Mouse (Mus musculus): ENCODE measurements at regions not wholly inside any gene's neighbourhood (a gene's known extent, or its start where the extent isn't known, plus 50 kb on each side); places are given as distances from the start of the nearest gene placed in this dataset.

GRCm38 (mm10) chr8:80263468-80263945 lies 205.7 kb upstream of the Hhip start:
- DNase-seq (ENCODE audit: extremely low spot score, low read depth, low spot score): peak; percentile 50

GRCm38 (mm10) chr8:80262911-80263310 lies 205.1 kb upstream of the Hhip start:
- DNase-seq (ENCODE audit: extremely low spot score, low read depth, low spot score): no peak

- DNase-seq (ENCODE audit: extremely low spot score, low read depth, low spot score): no peak
These were observed 195.7 kb upstream of the Hhip start for GRCm38 (mm10) chr8:80253541-80253940.

- no peak for DNase-seq (ENCODE audit: extremely low spot score, low read depth, low spot score)
These were observed 193.8 kb upstream of the Hhip start for GRCm38 (mm10) chr8:80251595-80251994.

- DNase-seq (ENCODE audit: extremely low spot score, low read depth, low spot score): no peak
These were observed 192.7 kb upstream of the Hhip start for GRCm38 (mm10) chr8:80250305-80251161.

- no peak for DNase-seq (ENCODE audit: extremely low spot score, low read depth, low spot score)
These were observed 192.0 kb upstream of the Hhip start for GRCm38 (mm10) chr8:80249762-80250161.

GRCm38 (mm10) chr8:80239879-80240278 lies 182.1 kb upstream of the Hhip start:
- no peak for DNase-seq (ENCODE audit: extremely low spot score, low read depth, low spot score)

GRCm38 (mm10) chr8:80210361-80210760 lies 152.6 kb upstream of the Hhip start:
- no peak for DNase-seq (ENCODE audit: extremely low spot score, low read depth, low spot score)

GRCm38 (mm10) chr8:80204678-80205654 lies 147.2 kb upstream of the Hhip start:
- peak; percentile 63 for DNase-seq (ENCODE audit: extremely low spot score, low read depth, low spot score)

GRCm38 (mm10) chr8:80203769-80204677 lies 146.2 kb upstream of the Hhip start:
- no peak for DNase-seq (ENCODE audit: extremely low spot score, low read depth, low spot score)

- no peak for DNase-seq (ENCODE audit: extremely low spot score, low read depth, low spot score)
These were observed 139.9 kb upstream of the Hhip start for GRCm38 (mm10) chr8:80197680-80198079.

- no peak for DNase-seq (ENCODE audit: extremely low spot score, low read depth, low spot score)
These were observed 132.7 kb upstream of the Hhip start for GRCm38 (mm10) chr8:80190510-80190908.

GRCm38 (mm10) chr8:80189797-80190509 lies 132.1 kb upstream of the Hhip start:
- DNase-seq (ENCODE audit: extremely low spot score, low read depth, low spot score): no peak

- no peak for DNase-seq (ENCODE audit: extremely low spot score, low read depth, low spot score)
These were observed 127.5 kb upstream of the Hhip start for GRCm38 (mm10) chr8:80185286-80185685.

- DNase-seq (ENCODE audit: extremely low spot score, low read depth, low spot score): no peak
These were observed 110.9 kb upstream of the Hhip start for GRCm38 (mm10) chr8:80168688-80169087.

GRCm38 (mm10) chr8:80149458-80150083 lies 91.8 kb upstream of the Hhip start:
- no peak for DNase-seq (ENCODE audit: extremely low spot score, low read depth, low spot score)

- DNase-seq (ENCODE audit: extremely low spot score, low read depth, low spot score): no peak
These were observed 90.1 kb upstream of the Hhip start for GRCm38 (mm10) chr8:80147929-80148328.

GRCm38 (mm10) chr8:80138481-80138880 lies 80.7 kb upstream of the Hhip start:
- DNase-seq (ENCODE audit: extremely low spot score, low read depth, low spot score): no peak

GRCm38 (mm10) chr8:80120378-80120965 lies 62.7 kb upstream of the Hhip start:
- no peak for DNase-seq (ENCODE audit: extremely low spot score, low read depth, low spot score)

Data from hindlimb bud, embryonic 11.5 days (tissue).